Mouse (Mus musculus): ENCODE results near the gene C9.

The C9 gene

GRCm38 (mm10) chr15:6469384-6469783, 24.3 kb downstream of the C9 start:
- no peak for DNase-seq (ENCODE audit: extremely low spot score, low read depth, low spot score)

DNA sequence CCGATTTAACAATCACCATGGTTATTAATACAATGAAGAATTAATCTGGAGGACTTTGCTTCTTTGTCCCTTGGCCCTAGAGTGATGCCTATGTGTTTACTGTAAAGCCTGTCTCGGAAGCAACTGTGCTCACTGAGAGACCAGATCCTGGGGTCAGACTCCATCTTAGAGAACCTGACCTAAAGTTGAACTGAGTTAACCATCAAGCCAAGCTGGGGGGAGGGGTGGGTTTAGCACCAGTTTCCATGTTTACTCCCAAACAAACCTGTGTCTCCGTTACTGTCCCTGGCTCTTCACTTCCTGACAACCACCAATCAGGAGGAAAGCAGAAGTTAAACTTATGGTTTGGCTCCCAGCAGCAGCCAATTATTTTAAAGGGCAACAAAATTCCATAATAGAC, 38.4 kb downstream of the C9 start:
- no peak for DNase-seq (ENCODE audit: extremely low spot score, low read depth, low spot score)

DNA sequence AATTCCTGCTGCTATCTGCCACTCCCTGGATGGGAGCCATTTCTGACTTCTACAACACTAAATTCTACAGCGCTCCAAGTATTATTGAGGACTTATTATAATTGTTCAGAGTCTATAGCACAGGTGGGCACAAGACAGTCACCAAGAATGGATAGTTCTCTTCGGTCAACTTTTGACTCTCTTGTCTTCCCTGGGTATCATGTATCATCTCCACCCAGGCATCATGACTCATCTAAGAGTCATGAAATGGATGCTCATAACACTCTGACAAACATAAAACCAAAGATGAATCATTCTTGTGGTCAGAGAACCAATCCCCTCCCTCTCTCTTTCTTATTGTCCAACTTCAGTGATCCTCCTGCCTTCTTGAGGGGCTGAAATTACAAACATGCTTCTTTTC, 47.3 kb downstream of the C9 start:
- DNase-seq (ENCODE audit: extremely low spot score, low read depth, low spot score) = no peak

DNA sequence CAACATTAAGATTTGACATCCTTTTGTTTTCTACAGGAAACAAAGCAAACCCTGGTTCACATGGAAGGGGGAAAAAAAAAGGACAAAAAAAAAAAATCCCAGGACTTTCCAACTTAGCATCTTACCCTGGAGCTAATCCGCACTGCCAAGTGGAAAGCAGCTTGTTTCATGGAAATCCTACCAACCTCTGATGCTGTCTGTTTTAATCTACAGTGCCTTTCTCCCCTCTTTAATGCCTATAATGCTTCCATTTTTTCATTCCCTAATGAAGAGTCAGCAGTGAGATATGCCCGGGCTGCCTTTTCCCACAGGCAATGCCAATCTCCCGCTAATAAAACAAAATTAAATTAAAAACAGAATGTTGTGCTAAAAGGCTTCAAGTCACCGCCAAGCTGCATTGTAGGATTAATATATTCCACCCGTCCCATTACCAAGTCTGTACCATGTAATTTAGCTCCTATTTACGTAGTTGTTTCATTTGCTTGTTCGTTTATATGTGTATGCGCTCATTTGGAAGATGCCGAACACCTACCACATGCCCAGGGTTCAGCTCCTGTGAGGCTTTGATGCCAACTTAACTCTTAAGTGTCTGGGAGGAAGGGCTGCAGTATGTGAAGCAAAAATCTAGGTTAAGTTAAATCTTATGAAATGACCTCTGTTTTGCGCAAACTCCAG, 53.4 kb downstream of the C9 start:
- DNase-seq (ENCODE audit: extremely low spot score, low read depth, low spot score) = no peak

DNA sequence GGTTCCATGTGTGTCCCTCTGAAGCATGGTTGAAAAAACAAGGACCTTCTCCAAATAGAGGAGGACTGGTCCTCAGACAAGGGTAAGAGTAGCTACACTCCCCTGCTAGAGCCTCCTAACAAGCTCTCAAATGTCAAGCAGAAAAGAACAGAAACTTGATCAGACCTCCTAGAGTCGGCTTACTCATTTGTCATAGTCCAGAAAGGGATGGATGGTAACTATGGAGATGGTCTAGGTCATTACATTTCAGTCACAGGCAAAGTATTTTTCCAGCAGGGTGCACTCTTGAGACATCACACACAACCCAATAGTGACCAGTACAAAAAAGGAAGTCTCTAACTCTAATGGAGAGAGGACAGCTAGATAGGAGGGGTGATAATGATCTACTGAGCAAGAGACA, 55.7 kb downstream of the C9 start:
- no peak for DNase-seq (ENCODE audit: extremely low spot score, low read depth, low spot score)

GRCm38 (mm10) chr15:6517525-6517924, 72.4 kb downstream of the C9 start:
- DNase-seq (ENCODE audit: extremely low spot score, low read depth, low spot score) = no peak

- no peak for DNase-seq (ENCODE audit: extremely low spot score, low read depth, low spot score)
Measured at GRCm38 (mm10) chr15:6519417-6520255, 74.5 kb downstream of the C9 start.

DNA sequence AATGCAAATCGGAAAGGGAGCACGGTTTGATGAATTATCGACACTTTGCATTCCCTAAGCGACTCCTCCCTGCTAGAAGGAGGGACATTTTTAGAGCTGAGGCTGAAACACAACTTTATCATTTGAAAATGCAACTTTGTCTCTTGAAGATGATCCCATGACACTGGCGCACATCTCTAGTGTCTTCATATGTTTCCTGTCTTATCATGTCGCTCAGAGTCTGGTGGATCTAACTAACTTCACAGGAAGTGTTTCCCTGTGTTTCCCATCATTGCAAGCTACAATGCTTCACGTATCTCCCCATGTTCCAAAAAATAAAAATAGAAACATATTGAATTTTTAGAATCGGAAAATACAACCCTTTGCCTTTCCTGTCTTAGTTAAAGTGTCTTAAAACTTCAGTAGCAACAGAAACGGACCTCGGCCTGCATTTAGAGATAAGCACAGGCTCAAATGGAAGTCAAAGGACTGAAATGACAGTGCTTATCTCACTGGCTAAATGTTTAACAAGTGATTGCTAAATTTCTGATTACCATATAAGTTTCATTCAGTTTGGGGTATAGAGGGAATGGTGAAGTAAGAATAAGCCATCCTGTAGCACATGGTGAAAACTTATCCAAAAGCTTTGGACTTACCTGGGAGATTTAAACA, 75.5 kb downstream of the C9 start:
- no peak for DNase-seq (ENCODE audit: extremely low spot score, low read depth, low spot score)

DNA sequence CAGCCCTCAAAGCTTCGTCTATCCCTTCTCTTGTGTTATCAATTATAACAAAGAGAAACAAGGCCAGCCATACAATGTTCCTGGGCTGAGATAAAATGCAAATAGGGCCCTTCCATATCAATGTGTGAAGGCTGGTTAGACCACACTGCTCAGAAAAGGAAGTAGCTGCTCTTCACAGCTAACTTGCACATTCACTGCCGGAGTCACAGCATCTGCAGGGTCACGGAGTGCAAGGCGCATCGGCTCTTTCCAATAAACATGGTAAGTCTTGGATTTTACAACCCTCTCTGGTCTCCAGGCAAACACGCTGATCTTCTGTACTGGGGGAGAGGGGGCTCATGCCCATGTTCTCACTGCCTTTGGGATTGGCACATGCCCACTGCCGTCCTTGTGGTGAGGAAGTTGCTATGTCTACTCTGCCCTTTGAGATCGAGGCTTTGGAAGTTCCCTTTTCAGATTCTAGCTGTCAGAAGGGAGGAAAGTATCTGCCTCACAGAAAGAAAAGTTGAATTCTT, 77.6 kb downstream of the C9 start, which contains the start of gene Fyb:
TSS of gene Fyb (plus strand) at position 201 of the 515 bp plus-strand sequence.
- DNase-seq (ENCODE audit: extremely low spot score, low read depth, low spot score) = no peak

- DNase-seq (ENCODE audit: extremely low spot score, low read depth, low spot score) = no peak
Measured at GRCm38 (mm10) chr15:6524801-6525200, 79.7 kb downstream of the C9 start.

DNA sequence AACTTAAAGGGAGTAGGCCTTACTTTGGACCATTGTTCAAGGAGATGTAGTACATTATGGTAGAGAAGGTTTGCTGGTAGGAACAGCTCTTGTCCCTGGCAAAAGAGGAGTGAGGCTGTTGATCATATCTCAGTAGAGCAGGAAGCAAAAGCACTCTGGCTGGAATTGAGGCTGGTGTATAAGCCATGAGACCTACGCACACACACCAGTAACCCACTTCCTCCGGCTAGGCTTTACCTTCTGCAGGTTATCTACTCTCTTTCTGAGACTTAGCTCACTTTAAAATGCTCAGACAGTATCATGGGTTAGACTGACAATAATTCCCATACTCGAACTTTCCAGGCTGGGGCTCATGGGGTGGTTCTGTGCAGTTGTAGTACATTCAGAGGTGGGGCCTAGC, 80.3 kb downstream of the C9 start:
- no peak for DNase-seq (ENCODE audit: extremely low spot score, low read depth, low spot score)

GRCm38 (mm10) chr15:6533858-6534343, 88.8 kb downstream of the C9 start:
- no peak for DNase-seq (ENCODE audit: extremely low spot score, low read depth, low spot score)

DNA sequence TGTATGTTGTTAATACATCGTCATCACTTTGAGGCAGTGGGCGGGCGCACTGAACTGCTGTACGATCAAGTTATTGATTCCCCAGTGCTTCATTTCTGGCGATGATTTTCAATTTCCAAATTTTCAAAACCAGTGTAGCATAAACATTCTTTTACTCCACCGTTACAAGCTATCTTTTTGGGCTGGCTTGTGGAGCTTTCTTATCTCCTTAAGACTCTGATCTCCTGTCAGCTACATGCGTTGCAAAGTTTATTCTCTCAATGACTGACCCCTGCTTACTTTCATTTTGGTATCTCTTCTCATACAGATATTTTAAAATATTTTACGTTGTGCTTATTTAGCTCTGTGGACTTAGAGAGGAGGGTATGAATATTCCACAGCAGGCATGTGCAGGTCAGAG, 89.5 kb downstream of the C9 start:
- no peak for DNase-seq (ENCODE audit: extremely low spot score, low read depth, low spot score)

DNA sequence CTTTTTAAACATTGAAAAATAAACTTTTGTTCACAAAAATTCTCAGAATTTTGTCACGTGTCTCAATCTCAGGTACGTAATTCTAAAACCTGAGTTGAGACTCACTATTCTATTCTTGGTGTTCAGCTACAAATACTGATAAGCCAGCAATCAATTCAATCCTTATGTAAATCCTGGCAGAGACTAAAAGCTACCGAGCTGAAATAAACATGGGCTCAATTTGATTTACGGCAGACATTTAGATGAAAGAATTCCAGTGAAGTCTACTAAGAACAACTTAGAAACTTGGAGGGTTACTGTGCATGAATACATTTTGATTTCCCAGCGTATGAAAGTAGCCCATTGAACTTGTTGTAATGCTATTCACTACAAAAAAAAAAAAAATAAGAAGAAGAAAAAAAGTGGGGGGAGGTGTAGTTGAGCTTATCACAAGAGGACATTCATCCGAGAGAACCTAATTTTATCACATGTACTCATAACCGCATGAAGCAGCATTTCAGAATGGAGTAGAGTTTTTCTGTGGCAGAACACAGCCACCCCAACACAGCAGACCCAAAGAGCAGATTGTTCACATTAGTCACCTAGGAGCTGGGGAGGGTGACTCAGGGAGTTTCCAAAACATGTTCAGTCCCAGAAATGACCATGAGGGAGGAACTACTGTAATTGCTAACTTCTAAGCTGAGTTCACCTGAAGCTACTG, 94.7 kb downstream of the C9 start:
- DNase-seq (ENCODE audit: extremely low spot score, low read depth, low spot score) = no peak

Measured in hindlimb bud, embryonic 11.5 days (tissue).